Mouse (Mus musculus): ENCODE data around the gene Ttc23.

GRCm38 (mm10) chr7:67722163-67722562 is 75.0 kb downstream of the Ttc23 start:
- TF ChIP-seq CTCF (conservative IDR thresholded peaks at IDR 0.05 in 1 of 2, IDR thresholded peaks at IDR 0.05 in 1 of 2; ENCODE audit: low read depth in 2 of 2, low read length in 2 of 2) (no peak), USF1 (IDR thresholded peaks at IDR 0.05; ENCODE audit: low read depth, low read length) (no peak), KAT2A (IDR thresholded peaks at IDR 0.05; ENCODE audit: insufficient replicate concordance, low read length) (no peak), ZNF384 (IDR thresholded peaks at IDR 0.05; ENCODE audit: low read depth, low read length) (no peak), POLR2A (IDR thresholded peaks at IDR 0.05; ENCODE audit: low read depth, low read length) (no peak), CHD1 (IDR thresholded peaks at IDR 0.05; ENCODE audit: low read depth, low read length) (no peak), TCF12 (IDR thresholded peaks at IDR 0.05; ENCODE audit: low read depth, low read length) (no peak), MYC (IDR thresholded peaks at IDR 0.05; ENCODE audit: low read depth, low read length) (no peak), BHLHE40 (IDR thresholded peaks at IDR 0.05; ENCODE audit: low read depth, low read length) (no peak), EP300 (IDR thresholded peaks at IDR 0.05; ENCODE audit: low read length) (no peak)

Data from CH12.LX (cell line).